Mouse (Mus musculus): ENCODE data around the gene 9930022D16Rik.

The 9930022D16Rik gene

DNA sequence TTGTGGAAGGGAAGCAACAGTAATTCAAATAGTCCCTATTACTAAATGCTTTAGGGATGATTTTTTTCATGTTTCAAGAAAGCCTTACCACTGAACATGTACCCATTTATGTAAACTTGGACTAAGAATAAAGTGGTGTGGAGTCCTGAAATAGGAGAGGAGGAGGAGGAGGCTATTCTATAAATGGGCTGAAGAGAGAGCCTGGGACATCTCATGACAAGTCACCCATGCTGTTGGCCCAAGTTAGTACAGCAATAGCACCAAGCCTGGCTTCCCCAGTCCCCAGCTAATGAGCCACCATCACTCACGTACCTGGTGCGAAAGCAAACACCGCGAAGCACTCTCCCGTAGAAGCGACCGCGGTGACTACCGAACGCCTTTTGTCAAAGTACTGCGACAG lies 44.4 kb downstream of the 9930022D16Rik start:
- no peak for DNase-seq

DNA sequence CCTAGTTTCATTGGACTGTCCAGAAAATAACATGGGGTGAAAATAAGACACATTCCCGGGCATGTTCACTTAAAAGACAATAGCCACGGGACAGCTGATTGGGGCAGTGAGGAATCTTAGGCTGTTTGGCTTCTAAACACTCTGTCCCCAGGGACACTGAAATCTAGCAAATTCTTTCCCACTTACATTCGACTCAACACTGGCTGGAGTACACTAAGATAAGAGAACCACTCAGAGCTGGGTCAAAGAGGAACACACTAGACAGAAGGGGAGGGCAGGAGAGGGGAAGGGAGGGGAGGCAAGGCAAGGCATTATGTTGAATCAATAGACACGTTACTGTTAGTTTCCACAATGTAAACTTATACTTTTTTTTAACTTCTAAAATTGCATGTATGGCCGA lies 46.9 kb downstream of the 9930022D16Rik start:
- DNase-seq: no peak

DNA sequence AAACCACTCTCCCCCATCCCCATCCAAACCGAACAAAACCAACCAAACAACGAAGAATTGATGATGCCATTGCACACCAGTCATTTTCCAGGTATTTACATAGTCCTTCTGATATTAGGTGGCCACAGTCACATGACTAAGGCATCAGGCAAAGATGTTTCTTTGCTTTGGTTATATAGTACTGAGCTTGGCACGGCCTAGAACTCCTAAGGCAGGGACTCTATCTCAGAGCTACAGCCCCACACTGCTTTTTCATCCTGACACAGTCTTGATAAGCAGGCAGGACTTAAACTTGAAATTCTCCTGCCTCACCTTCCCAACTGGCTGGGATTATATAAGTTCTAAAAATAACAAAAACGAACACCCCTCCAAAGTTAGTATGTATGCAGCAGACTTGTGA lies 51.4 kb downstream of the 9930022D16Rik start:
- DNase-seq: no peak

DNA sequence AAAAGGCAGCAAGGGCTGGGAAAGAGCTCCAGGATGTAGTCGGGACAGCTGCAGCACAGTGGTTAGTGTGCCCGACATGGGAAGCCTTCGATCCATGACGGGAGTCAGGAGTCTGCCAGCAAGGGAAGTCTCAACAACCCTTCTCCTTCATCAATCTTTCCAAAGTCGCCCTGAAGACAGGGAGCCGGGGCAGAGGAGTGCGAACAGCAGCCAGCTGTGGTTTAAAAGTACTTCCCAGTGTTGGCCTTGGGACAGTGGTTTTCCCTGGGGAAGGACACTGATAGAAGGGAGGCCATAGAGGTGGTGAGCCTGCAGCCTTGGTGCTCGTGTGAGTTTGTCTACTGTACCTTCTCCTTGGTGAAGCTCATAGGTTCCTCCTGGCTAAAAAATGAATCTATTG lies 53.3 kb downstream of the 9930022D16Rik start:
- no peak for DNase-seq

DNA sequence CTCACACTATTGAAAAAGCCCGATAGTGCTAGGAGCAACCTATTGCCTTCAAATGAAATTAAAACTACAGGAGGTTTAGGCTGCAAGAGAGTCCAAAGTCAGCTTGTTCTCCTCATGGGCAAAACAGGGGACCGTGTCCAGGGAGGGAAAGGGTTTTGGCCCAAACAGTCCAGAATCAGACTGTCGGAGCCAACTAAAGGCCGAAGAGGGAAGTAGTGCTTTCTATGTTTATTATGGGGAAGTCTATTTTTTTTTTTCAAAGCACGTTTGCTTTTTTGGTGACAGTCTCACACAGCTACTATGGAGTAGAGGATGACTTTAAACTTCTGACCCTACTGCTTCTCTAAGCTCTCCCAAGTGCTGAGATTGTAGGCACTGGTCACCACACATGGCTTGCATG lies 54.4 kb downstream of the 9930022D16Rik start:
- DNase-seq: no peak
